Mouse (Mus musculus): ENCODE results near the gene Atp2c2.

DNA sequence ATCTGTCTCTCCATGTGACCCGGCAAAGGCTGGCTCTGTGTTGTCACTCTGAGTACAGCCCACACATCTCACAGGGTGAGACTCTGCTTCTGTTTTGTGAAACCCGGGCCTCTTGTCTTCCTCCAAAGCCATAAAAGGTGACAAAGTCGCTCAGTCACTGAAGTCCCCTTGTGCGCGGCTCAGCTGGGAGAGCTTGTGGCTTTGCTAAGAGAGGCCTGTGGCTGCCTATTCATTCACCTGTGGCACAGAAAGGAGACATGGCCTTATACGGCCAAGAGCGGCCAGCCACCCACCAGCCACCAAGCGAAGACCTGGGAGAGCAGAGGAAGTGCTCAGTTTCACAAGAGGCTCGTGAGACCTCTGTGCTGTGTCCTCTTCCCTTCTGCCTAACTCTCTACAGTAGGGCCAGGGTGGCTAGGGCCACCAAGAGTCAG, 84.3 kb downstream of the Atp2c2 start:
- TF ChIP-seq CTCF (IDR thresholded peaks at IDR 0.05; ENCODE audit: low read depth) (no peak), EP300 (optimal IDR thresholded peaks at IDR 0.05) (no peak)
